Mouse (Mus musculus) layer of hippocampus, adult 18-20 months (tissue): ENCODE measurements at regions not wholly inside any gene's neighbourhood (a gene's known extent, or its start where the extent isn't known, plus 50 kb on each side); places are given as distances from the start of the nearest gene placed in this dataset.

Experiments
- DNase-seq, 2 experiments: peaks; one replicate each; pipeline ENCODE4 v3.0.0; 2022; ENCODE audit warnings: low spot score in 2 of 2

DNA sequence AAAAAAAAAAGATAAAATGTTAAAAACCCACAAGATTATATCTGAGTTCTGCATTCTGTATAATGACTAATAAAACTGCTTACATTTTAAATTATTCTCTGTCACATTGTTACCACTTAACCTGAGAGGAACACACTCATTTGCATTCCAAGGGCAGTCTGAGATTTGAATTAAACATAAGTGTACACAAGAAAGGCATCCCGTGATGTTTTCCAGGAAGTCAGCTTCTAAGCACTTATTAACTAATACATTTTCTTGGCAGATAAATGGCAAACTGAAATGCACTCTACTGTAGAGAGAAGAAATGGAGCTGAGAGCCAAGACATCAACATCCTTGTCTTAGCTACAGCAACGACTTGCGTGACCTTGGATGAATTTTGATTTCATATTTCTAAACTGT is 516.5 kb downstream of the Cdh9 start:
- no peak for DNase-seq

DNA sequence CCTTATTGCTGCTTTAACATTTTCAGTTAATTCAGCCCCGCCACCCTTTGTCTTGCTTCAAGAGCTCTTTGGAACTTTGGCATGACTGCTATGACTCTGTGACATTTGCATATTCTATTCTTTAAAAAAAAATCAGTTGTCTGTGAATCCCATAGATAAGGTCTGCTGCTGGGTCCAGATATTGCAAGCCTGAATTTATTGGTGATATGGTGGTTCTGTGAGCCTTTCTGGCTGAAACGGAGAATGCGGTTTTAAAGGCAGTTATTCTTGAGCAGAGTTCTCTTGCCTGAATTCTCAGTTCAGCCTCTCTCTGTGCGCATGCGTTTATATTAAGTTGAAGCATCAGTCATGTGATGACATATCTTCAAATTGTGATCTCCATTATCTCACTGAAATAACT is 560.7 kb downstream of the Cdh9 start:
- no peak for DNase-seq
